Mouse (Mus musculus) heart, embryonic 10.5 days (tissue): Measurements from ENCODE around the gene Mrps15. TPM values are rescaled to one million over a fixed set of nuclear protein-coding genes. Genes with fewer than 3 reads are reported as not detected.
A peak's percentile ranks its signal among the peaks of the same experiment; 100 is the strongest.
"Not testable (repeated sequence)": the region's sequence is repeated elsewhere in the genome, so short reads cannot be mapped to it uniquely, and the experiment has no call there.

Experiments used
- DNase-seq: peaks from one replicate; pipeline ENCODE4 v3.0.0-alpha.2; 2017; ENCODE audit warnings: low spot score
- H3K27ac ChIP-seq: fragments of 300-500 bp; sonication (generic); 2 replicates; pipeline ENCODE4 v1.5.1; 2016; ENCODE audit warnings: mild to moderate bottlenecking
- H3K27me3 ChIP-seq: fragments of 300-500 bp; sonication (generic); 2 replicates; pipeline ENCODE4 v1.6.1; 2016; ENCODE audit warnings: mild to moderate bottlenecking; ENCODE audit not compliant: poor library complexity, insufficient read depth, severe bottlenecking
- H3K36me3 ChIP-seq: fragments of 300-500 bp; sonication (generic); 2 replicates; pipeline ENCODE4 v1.6.1; 2016; ENCODE audit warnings: mild to moderate bottlenecking, moderate library complexity
- H3K4me1 ChIP-seq: fragments of 300-500 bp; sonication (generic); 2 replicates; pipeline ENCODE4 v1.6.1; 2016; ENCODE audit warnings: mild to moderate bottlenecking
- H3K4me3 ChIP-seq: fragments of 300-500 bp; sonication (generic); 2 replicates; pipeline ENCODE4 v1.5.1; 2016; ENCODE audit warnings: mild to moderate bottlenecking, moderate library complexity
- H3K9me3 ChIP-seq: fragments of 300-500 bp; sonication (generic); 2 replicates; pipeline ENCODE4 v1.6.1; 2016; ENCODE audit warnings: mild to moderate bottlenecking, moderate library complexity
- WGBS: fragments of 180-500 bp; shearing (Covaris S2); methylation state at CpG from one replicate; pipeline ENCODE4 v1.1.7; 2016; 5-methylcytosine and 5-hydroxymethylcytosine counted together
- polyA plus RNA-seq: library from polyadenylated mRNA; unstranded; fragments of >200 nt; fragmentation: Nextera tagmentation; extraction: Ambion mirVana; gene quantifications from 2 replicates; pipeline ENCODE4 v1.2.1, GENCODE M21; 2016

The Mrps15 gene
- polyA plus RNA-seq, 1 experiment from 2014 or later = 157 TPM

- Histone ChIP-seq H3K27ac (no peak overlapping the region), H3K9me3 (no peaks in the 10 kb centered on the region), H3K27me3 (0 out of 2 replicates have a peak, but pooled peaks cover 3% of the 10 kb centered on the region), H3K36me3 (no peaks in the 10 kb centered on the region), H3K4me1 (peaks cover 9% of the 10 kb centered on the region; the same call in 1 of the 2 replicates), H3K4me3 (0 out of 2 replicates have a peak overlapping the region, but pooled peaks have one; percentile 3)
- 32% methylated on average over 7 of the region's 7 CpGs for WGBS
- peak; percentile 92 for DNase-seq
Observed at GRCm38 (mm10) chr4:126085996-126086576, 39.4 kb downstream of the Mrps15 start.

GRCm38 (mm10) chr4:126090101-126090847 is 43.5 kb downstream of the Mrps15 start:
- no peak overlapping the region for H3K4me3 ChIP-seq
- no peak for DNase-seq
- no peaks in the 10 kb centered on the region for H3K9me3 ChIP-seq
- H3K4me1 ChIP-seq = peaks cover 9% of the 10 kb centered on the region; the same call in 1 of the 2 replicates
- no peaks in the 10 kb centered on the region for H3K36me3 ChIP-seq
- no peaks in the 10 kb centered on the region for H3K27me3 ChIP-seq
- no peak overlapping the region for H3K27ac ChIP-seq
- WGBS = 68% methylated on average over 7 of the region's 7 CpGs

DNA sequence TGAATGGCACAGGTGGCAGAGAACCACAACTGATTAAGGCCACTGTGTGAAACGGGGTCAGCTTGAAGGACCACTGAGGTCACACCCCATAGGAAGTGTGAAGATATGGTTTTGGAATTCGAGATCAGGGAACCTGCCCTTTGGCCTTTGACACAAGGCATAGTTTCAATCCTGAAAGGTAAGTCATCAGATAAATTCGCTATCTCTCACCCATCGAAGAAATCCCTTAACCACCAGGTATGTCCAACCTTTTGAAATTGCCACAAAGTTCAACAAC is 44.1 kb downstream of the Mrps15 start:
- Histone ChIP-seq H3K36me3 (no peaks in the 10 kb centered on the region), H3K4me3 (no peak overlapping the region), H3K9me3 (no peaks in the 10 kb centered on the region), H3K27me3 (no peaks in the 10 kb centered on the region), H3K27ac (no peak overlapping the region), H3K4me1 (peaks cover 9% of the 10 kb centered on the region; the same call in 1 of the 2 replicates)
- WGBS = 71% methylated on average over 4 of the region's 4 CpGs
- no peak for DNase-seq

- DNase-seq = no peak
- Histone ChIP-seq H3K27ac (no peak overlapping the region), H3K4me1 (peaks cover 9% of the 10 kb centered on the region), H3K4me3 (no peak overlapping the region), H3K9me3 (no peaks in the 10 kb centered on the region), H3K27me3 (no peaks in the 10 kb centered on the region), H3K36me3 (no peaks in the 10 kb centered on the region)
- 80% methylated on average over 8 of the region's 8 CpGs for WGBS
Observed at GRCm38 (mm10) chr4:126091873-126092272, 45.1 kb downstream of the Mrps15 start.

DNA sequence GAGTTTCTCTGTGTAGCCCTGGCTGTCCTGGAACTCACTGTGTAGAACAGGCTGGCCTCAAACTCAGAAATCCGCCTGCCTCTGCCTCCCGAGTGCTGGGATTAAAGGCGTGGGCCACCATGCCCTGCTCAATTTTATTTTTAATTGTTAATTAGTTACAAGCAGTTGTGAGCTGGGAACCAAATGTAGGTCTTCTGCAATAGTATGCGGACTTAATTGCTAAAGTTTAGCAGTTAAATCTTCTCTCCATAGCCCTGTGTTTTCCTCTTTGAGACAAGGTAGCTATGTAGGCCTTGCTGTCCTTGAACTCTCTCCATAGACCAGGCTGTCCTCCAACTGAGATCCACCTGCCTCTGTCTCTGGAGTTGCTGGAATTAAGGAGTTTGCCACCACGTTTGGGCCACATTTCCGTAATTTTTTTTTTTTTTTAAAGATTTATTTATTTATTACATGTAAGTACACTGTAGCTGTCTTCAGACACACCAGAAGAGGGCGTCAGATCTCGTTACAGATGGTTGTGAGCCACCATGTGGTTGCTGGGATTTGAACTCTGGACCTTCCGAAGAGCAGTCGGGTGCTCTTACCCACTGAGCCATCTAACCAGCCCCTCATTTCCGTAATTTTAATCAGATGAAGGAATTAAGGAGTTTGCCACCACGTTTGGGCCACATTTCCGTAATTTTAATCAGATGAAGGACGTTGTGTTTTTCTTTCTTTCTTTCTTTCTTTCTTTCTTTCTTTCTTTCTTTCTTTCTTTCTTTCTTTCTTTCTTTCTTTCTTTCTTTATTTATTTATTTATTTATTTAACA is 49.1 kb downstream of the Mrps15 start:
- Histone ChIP-seq H3K36me3 (peaks cover 19% of the 10 kb centered on the region), H3K4me3 (peak overlapping the region; percentile 74), H3K4me1 (peaks cover 30% of the 10 kb centered on the region)
- not testable (repeated sequence) for DNase-seq, H3K27ac ChIP-seq, H3K27me3 ChIP-seq, H3K9me3 ChIP-seq
- WGBS = 52% methylated on average over 14 of the region's 14 CpGs

- 3% methylated on average over 37 of the region's 37 CpGs for WGBS
- H3K9me3 ChIP-seq = no peaks in the 10 kb centered on the region
Observed at GRCm38 (mm10) chr4:126096464-126097111, 49.9 kb downstream of the Mrps15 start, which contains the start of gene Lsm10. Gene Lsm10 (plus strand): TSS chr4:126096623.

GRCm38 (mm10) chr4:126097711-126098253 is 51.1 kb downstream of the Mrps15 start:
- 93% methylated on average over 20 of the region's 20 CpGs for WGBS
- no peak overlapping the region for H3K4me3 ChIP-seq

More at GRCm38 (mm10) chr4:126096464-126097111, 49.9 kb downstream of the Mrps15 start, which contains the start of gene Lsm10:
- Histone ChIP-seq H3K36me3 (peaks cover 19% of the 10 kb centered on the region), H3K27ac (peak within 1 kb of the TSS; percentile 91), H3K4me1 (peaks cover 30% of the 10 kb centered on the region), H3K4me3 (peak within 1 kb of the TSS; percentile 74), H3K27me3 (no peaks in the 10 kb centered on the region)
- peak; percentile 99 for DNase-seq

GRCm38 (mm10) chr4:126099365-126099764 is 52.6 kb downstream of the Mrps15 start:
- Histone ChIP-seq H3K27me3 (no peaks in the 10 kb centered on the region), H3K27ac (peak overlapping the region; percentile 75; the same call in 1 of the 2 replicates), H3K4me3 (no peak overlapping the region), H3K36me3 (peaks cover 19% of the 10 kb centered on the region), H3K4me1 (peaks cover 46% of the 10 kb centered on the region), H3K9me3 (no peaks in the 10 kb centered on the region)
- no peak for DNase-seq
- WGBS = 82% methylated on average over 3 of the region's 3 CpGs

More at GRCm38 (mm10) chr4:126097711-126098253, 51.1 kb downstream of the Mrps15 start:
- Histone ChIP-seq H3K27me3 (no peaks in the 10 kb centered on the region), H3K9me3 (no peaks in the 10 kb centered on the region), H3K27ac (no peak overlapping the region; the same call in 1 of the 2 replicates), H3K36me3 (peaks cover 19% of the 10 kb centered on the region), H3K4me1 (peaks cover 41% of the 10 kb centered on the region)
- no peak for DNase-seq

- H3K4me1 ChIP-seq = peaks cover 60% of the 10 kb centered on the region
- DNase-seq = no peak
- no peak overlapping the region for H3K4me3 ChIP-seq
- peak overlapping the region; percentile 75 for H3K27ac ChIP-seq
- no peaks in the 10 kb centered on the region for H3K9me3 ChIP-seq
- H3K27me3 ChIP-seq = no peaks in the 10 kb centered on the region
- H3K36me3 ChIP-seq = peaks cover 19% of the 10 kb centered on the region
- 85% methylated on average over 3 of the region's 3 CpGs for WGBS
Observed at GRCm38 (mm10) chr4:126100764-126101163, 54.0 kb downstream of the Mrps15 start.

DNA sequence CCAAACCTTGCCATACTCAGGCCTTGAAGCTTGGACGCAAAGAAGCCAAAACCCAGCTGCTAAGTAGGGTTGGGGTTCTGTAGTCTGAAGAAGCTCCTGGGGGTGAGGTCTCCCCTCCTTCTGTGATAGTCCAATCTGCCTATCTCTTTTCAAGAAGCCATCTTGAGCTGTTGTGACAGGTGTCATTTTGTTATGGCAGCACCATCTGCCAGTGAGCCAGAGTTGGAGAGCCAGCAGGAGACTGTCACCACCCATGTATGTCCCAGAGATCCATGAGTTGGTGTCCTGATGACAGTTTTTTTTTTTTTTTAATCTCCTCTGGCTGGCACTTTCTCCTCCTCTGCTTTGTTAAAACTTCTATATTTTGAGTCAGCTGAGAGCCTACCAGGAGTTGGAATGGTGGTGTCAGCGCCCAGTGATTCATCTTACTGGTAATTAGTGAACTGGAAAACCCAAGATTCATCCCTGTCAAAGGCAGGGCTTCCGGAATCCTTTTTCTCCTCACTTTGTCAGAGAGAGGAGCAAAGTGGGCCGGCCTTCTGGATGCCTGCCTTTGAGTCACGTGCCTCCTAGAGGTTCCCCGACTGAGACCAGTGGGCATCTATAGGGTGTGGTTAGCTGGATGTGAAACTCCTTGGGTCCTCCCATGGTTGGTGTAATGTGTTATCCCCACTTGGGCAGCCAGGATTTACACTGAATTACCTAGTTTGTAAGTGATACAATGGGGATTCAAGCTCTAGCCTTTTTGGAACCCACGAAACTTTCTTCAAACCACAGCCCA is 55.5 kb downstream of the Mrps15 start:
- Histone ChIP-seq H3K36me3 (peaks cover 19% of the 10 kb centered on the region), H3K27me3 (no peaks in the 10 kb centered on the region), H3K4me1 (peaks cover 68% of the 10 kb centered on the region), H3K27ac (peak overlapping the region; percentile 93), H3K4me3 (peak overlapping the region; percentile 98), H3K9me3 (no peaks in the 10 kb centered on the region)
- DNase-seq = no peak
- 45% methylated on average over 7 of the region's 7 CpGs for WGBS

DNA sequence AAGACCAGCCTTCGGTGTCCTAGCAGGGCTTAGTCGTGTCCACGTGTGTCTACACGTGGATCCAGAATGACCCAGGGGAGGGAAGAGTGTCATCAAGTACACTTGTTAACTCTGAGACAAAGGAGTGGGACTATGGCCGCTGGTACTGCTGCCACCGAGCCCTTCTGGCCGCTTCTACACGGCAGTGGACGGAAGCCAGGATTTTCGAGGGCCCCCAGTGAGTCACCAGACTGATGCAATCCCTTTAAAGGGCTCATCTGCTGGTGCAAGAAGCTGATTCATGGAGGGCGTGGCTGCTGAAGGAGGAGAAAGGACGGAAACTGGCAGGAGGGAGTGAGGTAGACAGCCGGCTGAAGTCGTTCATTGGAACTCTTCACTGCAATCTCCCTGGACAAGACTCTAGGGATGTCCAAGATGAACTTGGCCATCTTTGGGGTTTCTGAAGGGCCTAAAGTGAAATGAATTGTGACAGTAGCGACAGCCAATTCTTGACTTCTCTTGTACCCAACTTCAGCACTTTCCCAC is 56.4 kb downstream of the Mrps15 start:
- Histone ChIP-seq H3K4me1 (peaks cover 74% of the 10 kb centered on the region), H3K36me3 (peaks cover 14% of the 10 kb centered on the region), H3K27ac (peak overlapping the region; percentile 93), H3K4me3 (peak overlapping the region; percentile 98), H3K9me3 (no peaks in the 10 kb centered on the region), H3K27me3 (no peaks in the 10 kb centered on the region)
- 2% methylated on average over 15 of the region's 15 CpGs for WGBS
- peak; percentile 96 for DNase-seq
